Mouse (Mus musculus) liver, embryonic 14.5 days (tissue): Measurements from ENCODE around the gene 4933407L21Rik.

Experiments
- CTCF ChIP-seq: IDR thresholded peaks from 2 replicates; pipeline ENCODE4 v1.5.1; 2016; ENCODE audit warnings: antibody characterized with exemption, low read depth, control low read depth
- EP300 ChIP-seq: IDR thresholded peaks from 2 replicates; pipeline ENCODE4 v1.6.1; 2016; ENCODE audit warnings: antibody characterized with exemption, low read depth

DNA sequence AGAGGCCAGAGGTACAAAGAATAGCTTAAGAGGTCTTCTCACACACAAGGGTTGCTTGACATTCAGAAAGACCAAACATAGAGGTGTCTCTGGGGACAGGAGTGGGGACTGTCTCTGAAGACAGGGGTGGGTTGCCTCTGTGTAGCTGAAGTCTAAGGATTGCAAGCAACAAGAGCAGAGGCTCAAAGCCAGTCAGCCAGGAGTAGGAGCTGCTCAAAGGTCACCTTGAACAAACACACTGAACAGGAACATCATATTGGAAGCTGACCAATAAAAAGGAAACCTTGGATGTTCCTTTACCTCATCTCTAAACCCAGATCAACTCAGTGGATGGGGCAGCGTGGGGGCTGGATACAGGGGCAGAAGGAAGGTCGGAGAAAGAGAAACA is 31.6 kb downstream of the 4933407L21Rik start:
- TF ChIP-seq CTCF (no peak), EP300 (no peak)
